Mouse (Mus musculus): Measurements from ENCODE around the gene Ppp2r1a.

DNA sequence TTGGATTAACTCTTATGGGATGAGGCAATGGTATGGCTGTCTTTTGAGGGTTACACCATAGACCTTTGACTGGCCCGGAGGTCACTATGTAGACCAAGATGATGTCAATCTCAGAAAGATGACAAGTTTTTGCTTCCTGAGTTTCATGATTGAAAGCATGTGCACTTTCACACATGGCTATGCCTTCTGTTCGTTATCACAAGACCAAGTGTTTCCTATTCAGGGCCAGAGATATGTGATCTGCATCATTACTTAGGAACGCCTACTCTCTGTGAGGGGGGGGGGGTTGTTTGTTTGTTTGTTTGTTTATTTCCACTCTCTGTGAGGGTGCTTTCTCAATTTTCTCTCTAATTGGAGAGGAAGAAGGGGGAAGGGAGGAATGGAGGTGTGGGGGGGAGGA lies 885 bp upstream of the Ppp2r1a start:
- TF ChIP-seq CTCF (IDR thresholded peaks at IDR 0.05; ENCODE audit: borderline replicate concordance, control insufficient read depth, extremely low read depth, insufficient read depth, low read length, poor library complexity) (no peak), POLR2A (IDR thresholded peaks at IDR 0.05; ENCODE audit: control insufficient read depth, extremely low read depth, insufficient read depth, low read length, poor library complexity) (no peak)
